In genomic region chr4:141624983-141625773, GRCm38 (mm10) we compare ENCODE assay signal across 9 mouse cellular contexts. TPM values are rescaled to one million over a fixed set of nuclear protein-coding genes. Genes with fewer than 3 reads are reported as not detected.
DNase-seq lines count a peak whose midpoint lies in the region; ATAC-seq and TF ChIP-seq lines count a peak whose summit lies in the region.
"Had no signal": no experiment of that assay in that cellular context is flagged by ENCODE, and none has a peak within 500 bp of the region (broad histone marks: within the 10 kb centered on the region; RNA-seq: fewer than 3 reads in every experiment).

No protein-coding gene starts in this region.

- WGBS in kidney, adult 2 months: 76% methylated on average over 19 of the region's 19 CpGs

- no peak overlapping the region for H3K4me3 ChIP-seq in kidney, adult 2 months (ENCODE audit: insufficient read depth, low read depth, low read length)
- H3K4me3 ChIP-seq in embryonic fibroblast, embryonic 13.5 days (ENCODE audit: insufficient read depth, low read length): no peak overlapping the region
- H3K4me3 ChIP-seq: limb, embryonic 12.5 days had no signal

- peak; percentile 71 for DNase-seq in kidney, adult 2 months
- no peak for DNase-seq in kidney, postnatal 14 days
- DNase-seq in NIH3T3 (ENCODE audit: low read depth): peak; percentile 51
- no peak for DNase-seq in ovary, postnatal 10 days (ENCODE audit: low spot score)
- DNase-seq in cerebellum, adult 9-10 months: no peak

- H3K36me3 ChIP-seq in kidney, adult 2 months (ENCODE audit: control insufficient read depth, insufficient read depth, low read length): peaks cover 2% of the 10 kb centered on the region; the same call in 1 of the 2 replicates

- peak; percentile 78 for TF ChIP-seq CTCF in kidney, adult 2 months (conservative IDR thresholded peaks at IDR 0.05; ENCODE audit: insufficient read depth, insufficient read length, low read depth, low read length)
- TF ChIP-seq CTCF in embryonic fibroblast, embryonic 13.5 days (IDR thresholded peaks at IDR 0.05; ENCODE audit: borderline replicate concordance, insufficient read depth, low read length): peak; percentile 35; the same call in 1 of the 2 replicates

- H3K27me3 ChIP-seq in kidney, adult 2 months (replicated peaks; ENCODE audit: control insufficient read depth, insufficient read depth, low read length): no peaks in the 10 kb centered on the region
- H3K27me3 ChIP-seq: limb, embryonic 12.5 days had no signal

- H3K27ac ChIP-seq in kidney, adult 2 months (ENCODE audit: insufficient read depth, low read depth, low read length): no peak overlapping the region
- no peak overlapping the region for H3K27ac ChIP-seq in embryonic fibroblast, embryonic 13.5 days (ENCODE audit: insufficient read depth, low read length)
- H3K27ac ChIP-seq: limb, embryonic 12.5 days had no signal

- ATAC-seq in megakaryocyte, adult 5-6 weeks (ENCODE audit: poor library complexity, severe bottlenecking): peak; percentile 31; the same call in 1 of the 2 replicates
- no peak for ATAC-seq in monocyte, adult 5-6 weeks (replicated peaks; ENCODE audit: insufficient number of reproducible peaks, low FRiP score, low TSS enrichment, poor library complexity, severe bottlenecking)

- peaks cover 10% of the 10 kb centered on the region for H3K4me1 ChIP-seq in kidney, adult 2 months (ENCODE audit: control insufficient read depth, insufficient read depth, low read length)
- H3K4me1 ChIP-seq in embryonic fibroblast, embryonic 13.5 days (ENCODE audit: control insufficient read depth, insufficient read depth, low read length): no peaks in the 10 kb centered on the region
- H3K4me1 ChIP-seq: limb, embryonic 12.5 days had no signal

- no peak for TF ChIP-seq POLR2A in kidney, adult 2 months (IDR thresholded peaks at IDR 0.05; ENCODE audit: low read depth, low read length)
- no peak for TF ChIP-seq POLR2A in embryonic fibroblast, embryonic 13.5 days (IDR thresholded peaks at IDR 0.05; ENCODE audit: low read depth, low read length)

RNA-seq across cellular contexts. Expression of gene Slc25a34, which starts 1.6 kb away (rescaled TPM):
- 30.1 and 33.8 TPM in 2 replicates for polyA plus RNA-seq in kidney, adult 2 months (2012; rRNA removed)
- polyA plus RNA-seq in embryonic fibroblast, embryonic 13.5 days (2011; ENCODE audit: insufficient read length, low read depth, missing spikeins): 0.19 TPM in 1 of 2 replicates, not detected in the other
- total RNA-seq in megakaryocyte, adult 5-6 weeks (2015): not detected in 2 replicates
- total RNA-seq in megakaryocyte, adult 5-6 weeks (2017): not detected in 2 replicates
- not detected in 3 replicates for total RNA-seq in monocyte, adult 5-6 weeks (2017)
- polyA plus RNA-seq: limb, embryonic 12.5 days had no signal

RNA-seq across cellular contexts. Expression of gene Tmem82, which starts 6.7 kb away (rescaled TPM):
- polyA plus RNA-seq in kidney, adult 2 months (2012; rRNA removed): 29.0 and 32.3 TPM in 2 replicates
- polyA plus RNA-seq in embryonic fibroblast, embryonic 13.5 days (2011; ENCODE audit: insufficient read length, low read depth, missing spikeins): not detected in 2 replicates
- 0.16 TPM in 1 of 2 replicates, not detected in the other for total RNA-seq in megakaryocyte, adult 5-6 weeks (2015)
- total RNA-seq in megakaryocyte, adult 5-6 weeks (2017): 0.26 TPM in 1 of 2 replicates, not detected in the other
- not detected in 3 replicates for total RNA-seq in monocyte, adult 5-6 weeks (2017)

RNA-seq across cellular contexts. Expression of gene Fblim1, which starts 19.3 kb away (rescaled TPM):
- 10.2 and 10.5 TPM in 2 replicates for polyA plus RNA-seq in kidney, adult 2 months (2012; rRNA removed)
- 72.4 and 90.1 TPM in 2 replicates for polyA plus RNA-seq in embryonic fibroblast, embryonic 13.5 days (2011; ENCODE audit: insufficient read length, low read depth, missing spikeins)
- not detected in 2 replicates for total RNA-seq in megakaryocyte, adult 5-6 weeks (2015)
- not detected in 2 replicates for total RNA-seq in megakaryocyte, adult 5-6 weeks (2017)
- not detected in 3 replicates for total RNA-seq in monocyte, adult 5-6 weeks (2017)

RNA-seq across cellular contexts. Expression of gene Plekhm2, which starts 39.5 kb away (rescaled TPM):
- 79.7 and 85.4 TPM in 2 replicates for polyA plus RNA-seq in kidney, adult 2 months (2012; rRNA removed)
- 22.5 and 29.8 TPM in 2 replicates for polyA plus RNA-seq in embryonic fibroblast, embryonic 13.5 days (2011; ENCODE audit: insufficient read length, low read depth, missing spikeins)
- 11.1 and 14.9 TPM in 2 replicates for total RNA-seq in megakaryocyte, adult 5-6 weeks (2015)
- total RNA-seq in megakaryocyte, adult 5-6 weeks (2017): 10.4 and 11.1 TPM in 2 replicates
- 14.4 to 16.5 TPM (median 15.7 TPM) in 3 replicates for total RNA-seq in monocyte, adult 5-6 weeks (2017)

Comparison
In these comparisons a context has a peak if more than half of its experiments do, and no peak if none do; other contexts are left out.
1. DNase-seq: peak in kidney, adult 2 months (single experiment) and NIH3T3 (single experiment); none in kidney, postnatal 14 days (single experiment), ovary, postnatal 10 days (single experiment) and cerebellum, adult 9-10 months (single experiment).